Mouse (Mus musculus): ENCODE results near the gene Sfi1. TPM values are rescaled to one million over a fixed set of nuclear protein-coding genes. Genes with fewer than 3 reads are reported as not detected.
"Not testable (repeated sequence)": the region's sequence is repeated elsewhere in the genome, so short reads cannot be mapped to it uniquely, and the experiment has no call there.

Gene Sfi1
- polyA plus RNA-seq, 1 experiment, result 25.1 TPM

DNA sequence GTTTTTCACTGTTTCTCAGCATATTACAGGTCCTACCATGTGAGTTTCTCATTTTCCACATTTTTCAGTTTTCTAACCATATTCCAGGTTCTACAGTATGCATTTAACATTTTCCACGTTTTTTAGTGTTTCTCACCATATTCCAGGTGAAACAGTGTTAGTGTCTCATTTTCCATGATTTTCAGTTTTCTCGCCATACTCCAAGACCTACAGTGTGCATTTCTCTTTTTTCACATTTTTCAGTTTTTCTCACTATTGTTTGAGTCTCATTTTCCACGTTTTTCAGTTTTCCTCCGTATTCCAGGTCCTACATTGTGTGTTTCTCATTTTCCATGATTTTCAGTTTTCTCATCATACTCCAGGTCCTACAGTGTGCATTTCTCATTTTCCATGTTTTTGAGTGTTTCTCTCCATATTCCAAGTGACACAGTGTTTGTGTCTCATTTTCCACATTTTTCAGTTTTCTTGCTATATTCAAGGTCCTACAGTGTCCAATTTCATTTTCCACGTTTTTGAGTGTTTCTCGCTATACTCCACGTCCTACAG, 89.6 kb downstream of the Sfi1 start:
- Histone ChIP-seq H3K4me3 (replicated peaks; ENCODE audit: extremely low read depth, low read depth, low read length) (no peak overlapping the region), H3K4me1 (ENCODE audit: control insufficient read depth, insufficient read depth, low read length) (no peaks in the 10 kb centered on the region)
- WGBS, result 60% methylated on average over 7 of the region's 7 CpGs
- DNase-seq, result no peak
- no peak for TF ChIP-seq POLR2A (IDR thresholded peaks at IDR 0.05; ENCODE audit: borderline replicate concordance, extremely low read depth, low read depth, low read length)
- no peak for TF ChIP-seq CTCF (IDR thresholded peaks at IDR 0.05; ENCODE audit: insufficient read depth, low read length)

DNA sequence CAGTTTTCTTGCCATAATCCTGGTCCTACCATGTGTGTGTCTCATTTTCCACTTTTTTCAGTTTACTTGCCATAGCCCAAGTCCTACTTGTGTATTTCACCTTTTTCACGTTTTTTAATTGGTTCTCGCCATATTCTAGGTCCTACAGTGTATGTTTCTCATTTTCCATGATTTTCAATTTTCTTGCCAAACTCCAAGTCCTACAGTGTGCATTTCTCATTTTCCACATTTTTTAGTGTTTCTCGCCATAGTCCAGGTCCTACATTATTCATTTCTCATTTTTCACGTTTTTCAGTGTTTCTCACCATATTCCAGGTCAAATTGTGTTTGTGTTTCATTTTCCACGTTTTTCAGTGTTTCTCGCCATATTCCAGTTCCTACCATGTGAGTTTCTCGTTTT, 90.6 kb downstream of the Sfi1 start:
- 66% methylated on average over 7 of the region's 7 CpGs for WGBS
- not testable (repeated sequence) for DNase-seq; H3K4me3 ChIP-seq (replicated peaks; ENCODE audit: extremely low read depth, low read depth, low read length)

DNA sequence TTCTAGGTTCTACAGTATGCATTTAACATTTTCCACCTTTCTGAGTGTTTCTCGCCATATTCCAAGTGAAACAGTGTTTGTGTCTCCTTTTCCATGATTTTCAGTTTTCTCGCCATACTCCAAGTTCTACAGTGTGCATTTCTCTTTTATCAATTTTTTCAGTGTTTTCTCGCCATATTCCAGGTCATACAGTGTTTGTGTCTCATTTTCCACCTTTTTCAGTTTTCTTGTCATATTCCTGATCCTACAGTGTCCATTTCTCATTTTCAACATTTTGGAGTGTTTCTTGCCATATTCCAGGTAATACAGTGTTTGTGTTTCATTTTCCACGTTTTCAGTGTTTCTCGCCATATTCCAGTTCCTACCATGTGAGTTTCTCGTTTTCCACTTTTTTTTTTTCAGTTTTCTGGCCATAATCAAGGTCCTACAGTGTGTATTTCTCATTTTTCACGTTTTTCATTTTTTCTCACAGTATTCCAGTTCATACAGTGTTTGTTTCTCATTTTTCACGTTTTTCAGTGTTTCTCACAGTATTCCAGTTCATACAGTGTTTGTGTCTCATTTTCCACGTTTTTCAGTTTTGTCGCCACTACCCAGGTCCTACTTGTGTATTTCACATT, 91.3 kb downstream of the Sfi1 start:
- Histone ChIP-seq H3K4me3 (replicated peaks; ENCODE audit: extremely low read depth, low read depth, low read length) (no peak overlapping the region), H3K4me1 (ENCODE audit: control insufficient read depth, insufficient read depth, low read length) (no peaks in the 10 kb centered on the region)
- WGBS, result 67% methylated on average over 10 of the region's 10 CpGs
- no peak for DNase-seq
- no peak for TF ChIP-seq CTCF (IDR thresholded peaks at IDR 0.05; ENCODE audit: insufficient read depth, low read length)
- no peak for TF ChIP-seq POLR2A (IDR thresholded peaks at IDR 0.05; ENCODE audit: borderline replicate concordance, extremely low read depth, low read depth, low read length)

More for the DNA sequence above, 90.6 kb downstream of the Sfi1 start:
- H3K4me1 ChIP-seq (ENCODE audit: control insufficient read depth, insufficient read depth, low read length), result not testable (repeated sequence)

DNA sequence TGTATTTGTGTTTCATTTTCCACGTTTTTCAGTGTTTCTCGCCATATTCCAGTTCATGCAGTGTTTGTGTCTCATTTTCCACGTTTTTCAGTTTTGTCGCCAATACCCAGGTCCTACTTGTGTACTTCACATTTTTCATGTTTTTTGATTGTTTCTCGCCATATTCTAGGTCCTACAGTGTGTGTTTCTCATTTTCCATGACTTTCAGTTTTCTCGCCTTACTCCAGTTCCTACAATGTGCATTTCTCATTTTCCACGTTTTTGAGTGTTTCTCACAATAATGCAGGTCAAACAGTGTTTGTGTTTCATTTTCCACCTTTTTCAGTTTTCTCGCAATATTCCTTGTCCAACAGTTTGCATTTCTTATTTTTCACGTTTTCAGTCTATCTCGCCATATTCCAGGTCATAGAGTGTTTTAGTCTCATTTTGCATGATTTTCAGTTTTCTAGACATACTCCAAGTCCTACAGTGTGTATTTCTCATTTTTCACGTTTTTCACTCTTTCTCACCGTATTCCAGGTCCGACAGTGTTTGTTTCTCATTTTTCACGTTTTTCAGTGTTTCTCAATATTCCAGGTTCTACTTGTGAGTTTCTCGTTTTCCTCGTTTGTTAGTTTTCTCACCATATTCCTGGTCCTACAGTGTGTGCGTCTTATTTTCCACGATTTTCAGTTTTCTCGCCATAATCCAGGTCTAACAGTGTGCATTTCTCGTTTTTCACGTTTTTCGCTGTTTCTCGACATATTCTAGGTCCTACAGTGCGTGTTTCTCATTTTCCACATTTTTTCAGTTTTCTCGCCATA, 92.0 kb downstream of the Sfi1 start:
- H3K4me3 ChIP-seq (replicated peaks; ENCODE audit: extremely low read depth, low read depth, low read length), result no peak overlapping the region
- TF ChIP-seq POLR2A (IDR thresholded peaks at IDR 0.05; ENCODE audit: borderline replicate concordance, extremely low read depth, low read depth, low read length) (no peak), CTCF (IDR thresholded peaks at IDR 0.05; ENCODE audit: insufficient read depth, low read length) (no peak)
- no peaks in the 10 kb centered on the region for H3K4me1 ChIP-seq (ENCODE audit: control insufficient read depth, insufficient read depth, low read length)
- 72% methylated on average over 25 of the region's 25 CpGs for WGBS
- DNase-seq, result no peak

DNA sequence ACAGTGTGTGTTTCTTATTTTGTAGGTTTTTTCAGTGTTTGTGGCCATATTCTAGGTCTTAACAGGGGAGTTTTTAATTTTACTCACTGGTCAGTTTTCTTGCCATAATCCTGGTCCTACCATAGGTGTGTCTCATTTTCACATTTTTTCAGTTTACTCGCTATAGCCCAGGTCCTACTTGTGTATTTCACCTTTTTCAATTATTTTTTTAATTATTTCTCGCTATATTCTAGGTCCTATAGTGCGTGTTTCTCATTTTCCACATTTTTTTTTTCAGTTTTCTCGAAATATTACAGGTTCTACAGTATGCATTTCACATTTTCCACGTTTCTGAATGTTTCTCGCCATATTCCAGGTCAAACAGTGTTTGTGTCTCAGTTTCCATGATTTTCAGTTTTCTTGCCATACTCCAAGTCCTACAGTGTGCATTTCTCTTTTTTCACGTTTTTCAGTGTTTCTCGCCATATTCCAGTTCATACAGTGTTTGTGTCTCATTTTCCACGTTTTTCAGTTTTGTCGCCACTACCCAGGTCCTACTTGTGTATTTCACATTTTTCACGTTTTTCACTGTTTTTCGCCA, 93.1 kb downstream of the Sfi1 start:
- H3K4me3 ChIP-seq (replicated peaks; ENCODE audit: extremely low read depth, low read depth, low read length); H3K4me1 ChIP-seq (ENCODE audit: control insufficient read depth, insufficient read depth, low read length); DNase-seq: not testable (repeated sequence)
- 74% methylated on average over 12 of the region's 12 CpGs for WGBS

Other genes with a start within 250 kb of the Sfi1 start
- gene Eif4enif1, start 8.9 kb upstream of the Sfi1 start, polyA plus RNA-seq (2012; rRNA removed), result 31.0 and 37.2 TPM in 2 replicates
- gene Drg1, start 73.0 kb upstream of the Sfi1 start, polyA plus RNA-seq (2012; rRNA removed), result 20.1 and 21.5 TPM in 2 replicates
- 40.3 and 50.9 TPM in 2 replicates for gene Patz1, start 95.4 kb upstream of the Sfi1 start, polyA plus RNA-seq (2012; rRNA removed)
- 23.2 and 38.3 TPM in 2 replicates for gene Pik3ip1, start 136.9 kb upstream of the Sfi1 start, polyA plus RNA-seq (2012; rRNA removed)
- 94.3 and 142 TPM in 2 replicates for gene Limk2, start 215.7 kb upstream of the Sfi1 start, polyA plus RNA-seq (2012; rRNA removed)

Measured in lung, adult 2 months (tissue).